Mouse (Mus musculus) spleen, embryonic (tissue): ENCODE data around the gene Ppp4r2.

Experiments used
- CTCF ChIA-PET: fragments of 350-600 bp; sonication (Branson Sonifier 250); formaldehyde crosslinking; loops from one replicate; lab custom pipeline; 2022; lab: Charles Lee

Gene Ppp4r2

GRCm38 (mm10) chr6:100833355-100833754, at the start of gene Ppp4r2:
Ppp4r2 (plus strand) TSS chr6:100833622.
- CTCF ChIA-PET, result no interaction called here

GRCm38 (mm10) chr6:100787726-100788125, 45.7 kb upstream of the Ppp4r2 start:
- CTCF ChIA-PET, result no interaction called here

GRCm38 (mm10) chr6:100789161-100789560, 44.3 kb upstream of the Ppp4r2 start:
- CTCF ChIA-PET, result no interaction called here

GRCm38 (mm10) chr6:100792055-100792659, 41.3 kb upstream of the Ppp4r2 start:
- CTCF ChIA-PET, result no interaction called here

- CTCF ChIA-PET, result no interaction called here
Observed at GRCm38 (mm10) chr6:100792973-100793769, 40.3 kb upstream of the Ppp4r2 start.

- CTCF ChIA-PET, result no interaction called here
Observed at GRCm38 (mm10) chr6:100795797-100796196, 37.6 kb upstream of the Ppp4r2 start.

- CTCF ChIA-PET, result no interaction called here
Observed at GRCm38 (mm10) chr6:100799290-100799689, 34.1 kb upstream of the Ppp4r2 start.

GRCm38 (mm10) chr6:100799766-100800165, 33.7 kb upstream of the Ppp4r2 start:
- CTCF ChIA-PET, result no interaction called here

- CTCF ChIA-PET, result no interaction called here
Observed at GRCm38 (mm10) chr6:100800497-100800955, 32.9 kb upstream of the Ppp4r2 start.

- CTCF ChIA-PET, result interaction anchor here (0.6 to 0.7 kb wide), 2 partner anchors 344 to 1573 kb away, joined by 3 to 8 read pairs; no protein-coding TSS in a partner anchor
Observed at GRCm38 (mm10) chr6:100802381-100803083, 30.9 kb upstream of the Ppp4r2 start.

- CTCF ChIA-PET, result interaction anchor here (0.6 to 0.7 kb wide), 2 partner anchors 343 to 1573 kb away, joined by 3 to 8 read pairs; no protein-coding TSS in a partner anchor
Observed at GRCm38 (mm10) chr6:100803250-100803649, 30.2 kb upstream of the Ppp4r2 start.

- CTCF ChIA-PET, result interaction anchor here (0.7 kb wide), 1 partner anchor 87 kb away, joined by 3 read pairs; no protein-coding TSS in a partner anchor
Observed at GRCm38 (mm10) chr6:100807187-100807586, 26.2 kb upstream of the Ppp4r2 start.

- CTCF ChIA-PET, result no interaction called here
Observed at GRCm38 (mm10) chr6:100807746-100808145, 25.7 kb upstream of the Ppp4r2 start.

- CTCF ChIA-PET, result no interaction called here
Observed at GRCm38 (mm10) chr6:100808221-100808778, 25.1 kb upstream of the Ppp4r2 start.

GRCm38 (mm10) chr6:100810117-100810516, 23.3 kb upstream of the Ppp4r2 start:
- CTCF ChIA-PET, result interaction anchor here (0.5 kb wide), 1 partner anchor 453 kb away, joined by 4 read pairs; no protein-coding TSS in a partner anchor

- CTCF ChIA-PET, result no interaction called here
Observed at GRCm38 (mm10) chr6:100811731-100812130, 21.7 kb upstream of the Ppp4r2 start.

- CTCF ChIA-PET, result no interaction called here
Observed at GRCm38 (mm10) chr6:100821367-100821766, 12.1 kb upstream of the Ppp4r2 start.

GRCm38 (mm10) chr6:100823356-100823755, 10.1 kb upstream of the Ppp4r2 start:
- CTCF ChIA-PET, result no interaction called here

GRCm38 (mm10) chr6:100824381-100824965, 8.9 kb upstream of the Ppp4r2 start:
- CTCF ChIA-PET, result no interaction called here

- CTCF ChIA-PET, result no interaction called here
Observed at GRCm38 (mm10) chr6:100826046-100826445, 7.4 kb upstream of the Ppp4r2 start.

GRCm38 (mm10) chr6:100828565-100828964, 4.9 kb upstream of the Ppp4r2 start:
- CTCF ChIA-PET, result no interaction called here
